Mouse (Mus musculus) thymus, postnatal 10 days (tissue): ENCODE data around the gene Notch2.

Experiments used
- DNase-seq, 2 experiments: peaks; one replicate each; pipeline ENCODE4 v3.0.0; 2021; ENCODE audit warnings: low spot score in 2 of 2

Notch2 gene

DNA sequence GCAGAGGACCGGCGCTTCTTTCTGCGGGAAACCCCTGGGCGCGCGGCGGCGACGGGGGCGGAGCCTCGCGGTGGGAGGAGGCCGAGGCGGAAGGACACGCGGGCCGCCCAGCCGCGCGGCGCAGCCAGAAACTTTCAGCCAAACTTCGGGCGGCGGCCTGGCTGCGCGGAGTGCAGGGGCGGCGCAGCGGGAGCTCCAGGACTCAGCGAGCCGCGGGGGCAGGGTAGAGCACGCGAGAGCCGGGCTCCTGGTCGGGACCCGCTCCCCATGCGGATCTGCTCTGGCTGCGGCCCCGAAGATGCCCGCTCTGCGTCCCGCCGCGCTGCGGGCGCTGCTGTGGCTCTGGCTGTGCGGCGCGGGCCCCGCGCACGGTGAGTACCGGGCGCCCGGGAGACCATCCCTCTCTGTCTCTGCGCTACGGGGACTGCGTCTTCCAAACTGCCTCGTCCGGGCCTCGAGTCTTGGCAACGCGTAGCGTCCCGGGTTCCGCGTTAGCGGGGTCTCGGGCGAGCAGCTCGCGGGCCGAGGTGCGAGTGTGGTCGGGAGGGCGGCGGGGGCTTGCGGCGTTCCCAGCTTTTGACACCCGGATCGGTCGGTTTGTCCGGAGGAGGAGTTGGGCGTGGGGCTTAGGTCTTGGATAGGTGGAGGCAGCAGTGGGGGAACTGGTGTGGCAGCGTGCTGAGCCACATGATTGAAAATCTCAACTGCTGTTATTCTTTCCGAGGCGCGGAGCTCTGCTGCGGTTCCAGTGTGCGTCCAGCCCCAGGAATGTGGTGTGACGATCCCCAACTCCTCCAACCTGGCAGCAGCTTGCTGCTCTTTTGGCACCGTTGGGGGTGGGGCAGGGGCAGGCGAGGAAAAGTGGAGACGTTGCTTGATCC, at the start of gene Notch2:
Gene Notch2 (plus strand): TSS at position 127 of the 881 bp plus-strand sequence.
- DNase-seq: peak; percentile 93 to 96

DNA sequence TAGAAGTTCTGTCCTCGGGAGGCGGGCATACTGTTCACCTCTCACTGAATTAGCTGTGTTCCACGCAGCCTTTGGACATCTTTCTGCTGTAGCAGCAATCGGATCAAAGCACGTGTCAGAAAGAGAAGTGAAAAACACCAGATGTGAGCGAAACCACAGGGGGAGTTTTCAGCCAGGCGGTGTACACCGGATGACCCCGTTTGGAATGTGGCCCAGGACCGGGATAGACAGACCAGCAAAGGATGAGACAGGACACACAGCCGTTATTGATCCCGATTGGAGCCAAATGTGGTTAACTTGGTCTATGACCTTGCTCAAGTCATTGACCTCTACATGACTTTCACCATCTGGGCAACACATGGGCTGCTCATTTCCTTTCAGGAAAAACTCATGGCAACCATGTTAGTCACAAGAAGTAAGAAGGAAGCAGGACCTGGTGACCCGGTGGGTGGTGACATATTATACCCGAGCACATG, 48.4 kb upstream of the Notch2 start:
- no peak for DNase-seq

DNA sequence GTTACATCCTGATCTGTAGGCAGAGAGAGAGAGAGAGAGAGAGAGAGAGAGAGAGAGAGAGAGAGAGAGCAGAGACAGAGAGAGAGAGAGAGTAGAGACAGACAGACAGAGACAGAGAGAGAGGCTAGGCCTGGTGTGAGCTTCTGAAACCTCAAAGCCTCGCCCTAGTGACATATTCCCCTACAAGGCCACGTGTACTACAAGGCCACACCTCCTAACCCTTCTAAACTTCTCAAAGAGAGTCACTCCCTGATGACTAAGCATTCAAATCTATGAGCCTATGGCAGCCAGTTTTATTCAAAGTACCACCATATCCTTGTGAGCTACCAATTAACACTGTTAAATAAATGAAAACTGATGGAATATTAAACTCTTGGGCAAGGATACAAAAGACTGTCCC, 45.7 kb upstream of the Notch2 start:
- DNase-seq: no peak

DNA sequence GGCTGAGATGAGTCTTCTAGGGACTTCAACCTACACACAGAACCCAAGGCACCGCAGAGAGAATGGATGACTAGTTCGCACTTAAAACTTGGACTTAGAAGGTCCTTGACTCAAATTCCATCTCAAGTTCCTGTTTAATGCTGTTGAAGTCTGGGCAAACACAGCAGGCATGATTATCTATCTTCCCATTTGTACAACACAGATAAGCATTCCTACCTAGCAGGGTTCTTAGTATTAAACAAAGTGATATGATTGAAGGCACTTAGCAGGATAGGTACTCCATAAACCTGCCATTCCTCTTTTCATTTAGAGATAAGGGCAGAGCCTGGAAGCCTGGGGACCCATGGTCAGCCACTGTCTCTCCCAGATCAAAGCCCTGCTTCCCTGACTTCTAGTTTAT, 45.1 kb upstream of the Notch2 start:
- no peak for DNase-seq

DNA sequence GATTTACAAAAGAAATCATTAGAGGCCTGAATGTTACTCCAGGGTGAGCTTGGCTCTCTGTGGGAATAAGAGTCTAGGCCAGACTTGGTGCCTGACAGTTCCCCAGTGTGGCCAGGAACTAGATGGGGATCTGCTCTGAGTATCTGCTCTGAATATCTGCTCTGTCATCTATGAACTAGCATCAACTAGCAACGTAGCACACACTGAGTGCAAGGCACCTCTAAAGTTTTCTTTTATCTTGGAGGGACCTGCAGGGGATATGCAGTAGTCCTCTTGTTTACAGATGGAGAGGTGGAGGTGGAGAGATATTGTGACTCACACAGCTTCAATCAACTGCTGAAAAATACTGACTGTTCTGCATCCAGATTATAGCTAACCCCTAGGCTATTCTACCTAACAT, 44.3 kb upstream of the Notch2 start:
- no peak for DNase-seq

DNA sequence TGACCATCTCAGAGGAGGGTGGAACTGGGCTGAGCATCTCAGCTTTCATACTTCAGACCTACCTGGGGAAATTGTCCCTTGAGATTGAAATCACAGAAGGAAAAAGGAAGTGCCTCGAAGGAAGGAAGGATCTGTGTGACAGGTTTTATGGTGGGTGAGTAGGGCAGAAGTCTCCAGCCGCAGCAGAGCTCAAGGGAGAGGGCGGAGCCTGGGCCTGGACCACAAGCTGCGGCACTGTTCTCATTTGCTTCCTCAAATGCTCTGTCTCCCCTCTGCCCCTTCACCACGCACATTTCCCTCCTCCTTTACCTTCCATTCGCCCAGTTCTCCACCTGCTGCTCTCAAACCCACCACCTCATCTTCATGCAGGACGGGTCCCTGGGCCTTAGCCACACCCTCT, 42.2 kb upstream of the Notch2 start:
- no peak for DNase-seq

DNA sequence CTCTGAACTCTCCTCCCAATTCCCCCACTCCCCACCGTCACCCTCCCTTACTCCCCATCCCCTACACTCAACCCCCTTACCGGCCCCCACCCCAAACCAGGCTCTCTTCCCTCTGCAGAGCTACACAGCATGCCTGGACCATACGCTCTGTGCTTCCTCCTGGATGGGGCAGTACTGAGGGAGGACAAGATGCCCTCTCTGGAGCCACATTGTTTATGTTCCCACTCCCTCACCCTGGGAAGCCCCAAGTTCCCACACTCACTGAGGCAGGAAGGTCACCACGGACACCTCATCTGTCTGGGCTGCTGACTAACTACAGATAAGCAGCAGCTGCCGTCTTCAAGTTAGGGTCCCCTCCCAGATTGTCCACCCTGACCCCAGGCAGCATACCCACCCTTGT, 41.1 kb upstream of the Notch2 start:
- no peak for DNase-seq

DNA sequence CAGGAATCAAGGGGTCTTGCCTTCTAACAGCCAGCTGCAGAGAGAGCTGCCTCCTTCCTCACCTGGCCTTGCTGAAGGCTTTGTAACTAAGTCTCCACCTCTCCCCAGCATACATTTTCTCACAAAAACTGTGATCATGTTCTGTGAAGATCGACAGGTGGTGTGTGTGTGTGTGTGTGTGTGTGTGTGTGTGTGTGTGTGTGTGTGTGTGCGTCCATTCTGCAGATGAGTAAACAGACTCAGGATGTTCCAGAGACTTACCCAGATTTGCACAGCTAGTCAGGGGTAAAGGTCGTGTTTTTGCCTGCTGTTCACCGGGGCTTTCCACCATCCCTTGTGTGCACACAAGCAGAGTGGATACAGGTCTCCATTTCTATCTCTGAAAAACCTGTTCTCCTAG, 40.6 kb upstream of the Notch2 start:
- no peak for DNase-seq

DNA sequence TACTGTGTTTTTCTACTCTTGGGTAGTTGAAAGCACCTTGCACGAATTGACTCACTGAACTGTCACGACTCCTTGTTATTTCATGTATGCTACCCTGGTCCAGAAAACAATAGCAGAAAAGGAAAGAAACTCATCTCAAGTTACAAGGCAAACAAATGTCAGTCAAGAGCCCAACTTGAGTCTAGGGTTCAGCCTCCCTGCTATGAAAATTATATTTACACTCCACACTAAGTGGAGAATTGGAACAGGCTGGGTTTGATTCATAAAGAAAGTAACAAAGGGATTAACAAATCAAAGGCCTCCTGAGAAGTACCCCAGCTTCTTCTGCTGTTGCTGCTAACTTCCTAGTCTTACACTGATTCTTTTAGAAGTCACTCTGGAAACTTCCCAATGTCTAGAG, 40.0 kb upstream of the Notch2 start:
- DNase-seq: no peak

DNA sequence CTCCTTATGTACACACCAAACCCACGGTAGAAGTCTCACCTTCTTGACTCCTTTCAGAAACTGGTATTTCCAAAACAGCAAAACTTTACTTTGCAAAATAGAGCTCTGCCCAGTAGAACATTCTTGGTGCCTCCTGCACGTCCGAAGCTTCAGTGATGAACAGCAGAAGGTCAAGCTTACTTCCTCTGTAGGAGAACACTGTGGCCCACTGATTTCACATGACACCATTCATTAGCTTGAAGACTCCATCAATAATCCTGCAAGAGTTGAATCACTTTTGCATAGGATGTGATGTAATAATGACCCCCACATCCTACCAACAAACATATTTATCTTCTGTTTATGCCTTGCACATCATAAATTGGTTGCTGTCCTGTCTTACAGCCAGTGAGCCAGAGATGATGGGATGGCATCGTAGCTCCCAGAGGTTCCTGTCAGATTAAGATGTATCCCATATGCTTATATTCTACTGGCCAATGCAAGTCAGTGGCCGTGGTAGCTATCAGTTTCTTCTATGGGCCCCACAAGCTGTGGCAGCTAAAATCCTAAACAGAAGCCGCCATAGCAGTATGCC, 39.0 kb upstream of the Notch2 start:
- DNase-seq: no peak

DNA sequence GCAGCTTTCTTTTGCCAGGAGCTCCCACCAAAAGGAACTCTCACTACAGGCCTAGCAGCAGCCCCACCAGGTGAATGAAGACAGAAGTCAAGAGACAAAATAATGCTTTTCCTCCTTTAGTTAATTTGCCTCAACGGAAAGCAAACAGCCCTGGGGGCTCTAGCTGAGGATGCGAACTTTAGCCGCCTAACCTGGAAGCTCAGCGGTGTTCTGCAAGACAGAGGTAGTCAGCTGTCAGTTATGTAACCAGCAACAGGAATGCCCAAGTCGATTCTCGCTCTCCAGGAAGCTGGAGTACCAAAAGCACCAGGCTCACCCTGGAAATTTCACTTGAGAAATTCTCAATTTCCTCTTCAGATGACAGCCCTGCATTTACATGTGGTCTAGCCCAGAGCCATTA, 36.6 kb upstream of the Notch2 start:
- DNase-seq: no peak

DNA sequence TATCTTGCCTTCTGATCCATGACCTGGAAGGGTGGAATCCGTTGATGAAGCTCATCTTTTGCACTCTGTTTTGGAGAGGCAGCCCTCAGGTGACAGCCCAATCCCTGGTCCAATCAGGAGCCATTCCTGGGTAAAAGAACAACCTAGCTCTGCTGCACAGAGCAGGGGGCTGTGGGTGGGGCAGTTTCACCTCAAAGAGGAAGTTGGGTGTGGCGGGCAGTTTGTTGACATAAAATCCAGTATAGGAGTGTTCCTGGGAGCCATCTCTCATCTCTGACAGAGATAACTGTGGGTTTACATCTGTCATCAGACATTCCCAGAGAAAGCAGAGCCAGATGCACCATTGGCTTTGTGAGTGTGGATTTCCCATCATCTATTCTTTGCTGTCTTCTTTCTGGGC, 34.6 kb upstream of the Notch2 start:
- no peak for DNase-seq

DNA sequence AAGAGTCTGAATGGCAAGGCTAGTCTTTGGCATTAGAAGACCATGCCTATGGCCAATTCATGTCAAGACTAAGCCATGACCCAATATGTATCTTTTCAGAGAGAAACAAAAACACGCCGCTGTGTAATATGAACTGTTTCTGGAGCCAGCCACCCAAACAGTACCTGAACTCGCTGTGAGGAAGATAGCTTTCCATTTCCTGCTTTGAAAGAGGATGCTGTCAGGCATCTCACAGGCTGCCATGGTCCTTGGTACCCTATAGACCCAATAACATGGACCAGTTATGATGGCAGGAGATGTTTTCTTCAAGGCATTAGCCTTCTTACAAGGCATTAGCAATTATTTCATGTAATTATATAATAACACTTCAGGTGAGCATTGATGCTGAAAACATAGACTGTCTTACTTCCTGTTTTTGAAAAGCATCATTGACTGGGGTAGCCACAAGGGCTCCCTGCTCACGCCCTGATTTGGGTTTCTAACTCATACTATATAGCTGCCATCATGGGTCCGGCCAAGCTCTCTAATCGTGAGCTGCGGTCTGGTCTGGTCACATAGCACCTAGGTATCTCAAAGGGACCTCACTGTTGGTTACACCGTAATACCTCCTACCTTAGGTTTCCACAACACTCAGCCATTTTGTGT, 32.5 kb upstream of the Notch2 start:
- no peak for DNase-seq

DNA sequence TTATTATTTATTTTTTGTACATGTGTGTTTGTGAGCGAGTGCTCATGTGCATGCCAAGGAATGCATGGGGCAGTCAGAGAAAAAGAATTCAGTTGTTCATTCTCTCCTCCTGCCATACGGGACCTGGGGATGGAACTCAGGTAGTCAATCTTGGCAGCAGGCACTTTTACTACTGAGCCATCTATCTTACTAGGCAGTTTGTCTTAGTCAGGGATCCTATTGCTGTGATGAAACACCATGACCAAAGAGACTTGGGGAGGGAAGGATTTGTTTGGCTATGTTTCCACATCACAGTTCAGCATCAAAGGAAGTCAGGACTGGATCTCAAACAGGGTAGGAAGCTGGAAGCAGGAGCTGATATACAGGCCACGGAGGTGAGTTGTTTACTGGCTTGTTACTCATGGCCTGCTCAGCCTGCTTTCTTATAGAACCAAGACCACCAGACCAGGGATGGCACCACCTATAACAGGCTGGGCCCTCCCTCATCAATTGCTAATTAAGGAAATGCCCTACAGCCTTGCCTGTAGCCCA, 31.9 kb upstream of the Notch2 start:
- no peak for DNase-seq

DNA sequence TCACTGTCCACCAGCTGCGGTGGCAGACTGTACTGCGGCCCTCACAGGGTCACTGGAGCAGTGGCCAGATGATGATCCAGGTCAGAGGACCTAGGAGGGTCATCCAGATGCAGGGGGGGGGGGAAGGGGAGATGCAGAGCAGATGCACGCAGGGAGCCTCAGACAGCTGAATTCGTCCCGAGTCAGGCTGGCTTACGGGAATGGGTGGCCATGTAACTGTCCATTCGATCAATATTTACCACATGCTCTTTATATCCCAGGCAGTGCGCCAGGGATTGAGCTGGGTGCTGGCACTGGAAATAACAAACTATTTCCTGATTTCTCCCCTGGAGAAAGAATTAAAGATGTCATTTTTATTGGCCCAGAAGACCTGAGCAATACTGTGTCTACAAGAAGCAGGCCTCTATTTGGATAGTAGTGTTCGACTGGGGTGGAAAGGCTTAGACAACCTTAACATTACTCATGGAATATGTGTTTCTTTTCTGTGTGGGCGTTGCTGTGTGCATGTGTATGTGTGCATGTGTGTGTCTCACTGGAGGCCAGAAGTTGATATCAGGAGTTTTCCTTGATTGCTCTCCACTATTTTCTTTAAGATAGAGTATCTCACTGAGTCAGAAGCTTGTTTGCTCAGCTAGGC, 28.3 kb upstream of the Notch2 start:
- DNase-seq: no peak

DNA sequence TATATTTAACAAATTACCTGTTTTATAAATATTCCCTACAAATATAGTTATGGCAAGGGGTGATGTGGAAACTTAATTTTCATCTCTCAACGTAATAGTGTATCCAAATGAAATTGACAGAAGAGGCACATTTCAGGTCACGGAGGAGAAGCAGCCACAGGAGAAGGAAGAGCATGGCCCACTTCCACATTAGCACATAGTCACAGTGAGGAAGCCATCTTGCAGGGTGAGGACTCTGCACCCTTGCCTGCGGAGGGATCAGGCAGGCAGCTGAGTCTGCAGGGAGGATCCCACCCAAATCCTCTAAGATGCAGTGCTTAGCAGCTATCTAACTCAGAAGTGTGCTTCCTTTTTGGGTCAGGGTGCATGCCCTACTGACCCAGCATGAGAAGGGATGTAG, 27.6 kb upstream of the Notch2 start:
- DNase-seq: no peak

DNA sequence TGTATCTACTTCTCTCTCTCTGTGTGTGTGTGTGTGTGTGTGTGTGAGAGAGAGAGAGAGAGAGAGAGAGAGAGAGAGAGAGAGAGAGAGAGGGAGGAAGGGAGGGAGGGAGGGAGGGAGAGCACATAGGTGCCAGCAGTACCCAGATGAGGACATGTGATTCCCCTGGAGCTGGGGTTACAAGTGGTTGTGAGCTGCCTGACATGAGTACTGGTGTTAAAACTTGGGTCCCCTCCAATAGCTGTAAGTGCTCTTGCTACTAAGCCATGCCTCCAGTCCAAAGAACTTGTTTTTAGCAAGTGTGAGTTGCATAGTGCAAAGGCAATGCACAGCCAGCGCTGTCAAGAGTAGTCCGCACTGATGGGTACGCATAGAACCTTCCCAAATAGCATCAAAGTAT, 26.2 kb upstream of the Notch2 start:
- DNase-seq: no peak

DNA sequence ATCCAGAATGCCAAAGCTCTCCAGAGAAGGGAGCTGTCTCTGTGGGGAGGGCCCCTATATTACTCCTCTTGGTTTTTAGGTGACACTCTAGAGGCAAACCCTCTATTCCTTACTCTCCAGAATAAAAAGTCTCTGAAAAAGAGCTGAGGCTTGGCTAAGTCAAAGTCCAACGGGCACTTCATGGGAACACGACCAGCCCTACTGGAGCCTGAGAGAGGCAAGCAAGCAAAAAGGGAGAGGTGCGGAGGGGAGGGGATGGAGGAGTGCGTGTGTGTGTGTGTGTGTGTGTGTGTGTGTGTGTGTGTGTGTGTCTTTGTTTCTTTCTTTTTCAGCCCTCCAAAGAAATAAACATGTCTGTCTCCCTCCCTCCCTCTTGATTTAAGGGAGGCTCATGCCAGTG, 24.6 kb upstream of the Notch2 start:
- DNase-seq: no peak

DNA sequence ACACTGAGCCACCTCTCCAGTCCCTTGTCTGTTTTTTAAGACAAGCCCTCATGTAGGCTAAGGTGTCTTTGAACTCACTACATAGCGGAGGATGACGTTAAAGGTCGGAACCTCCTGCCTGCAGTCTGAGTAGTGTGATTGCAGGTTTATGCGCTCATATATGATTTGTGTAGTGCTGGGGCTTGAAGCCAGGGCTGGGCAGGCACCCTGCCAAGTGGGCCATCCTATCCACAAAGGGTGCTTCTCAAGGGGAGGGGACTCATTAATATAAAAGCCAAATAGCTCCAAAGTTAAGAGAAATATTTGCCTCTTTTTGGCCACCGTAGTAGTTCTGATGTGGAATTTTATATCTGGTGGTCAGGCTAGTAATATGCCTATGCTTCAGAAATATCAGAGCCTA, 22.8 kb upstream of the Notch2 start:
- DNase-seq: no peak

DNA sequence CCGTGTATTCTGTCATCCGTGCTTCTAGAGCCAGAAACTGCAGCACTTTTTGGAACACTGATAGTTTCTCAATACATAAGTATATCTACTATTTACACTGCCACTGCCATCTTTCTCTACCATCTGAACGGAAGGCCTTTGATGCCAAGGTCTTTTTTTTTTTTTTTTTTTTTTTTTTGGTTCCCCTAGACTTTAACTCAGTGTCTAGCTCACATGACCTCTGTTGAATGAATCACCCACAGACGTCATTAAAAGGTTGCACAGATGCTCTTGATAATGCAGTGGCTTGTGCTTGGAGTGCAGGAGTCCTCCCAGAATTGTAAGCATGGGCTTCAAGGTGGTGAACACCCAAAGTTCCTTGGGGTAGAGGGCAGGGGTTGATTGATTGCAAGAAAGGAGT, 21.0 kb upstream of the Notch2 start:
- DNase-seq: no peak

DNA sequence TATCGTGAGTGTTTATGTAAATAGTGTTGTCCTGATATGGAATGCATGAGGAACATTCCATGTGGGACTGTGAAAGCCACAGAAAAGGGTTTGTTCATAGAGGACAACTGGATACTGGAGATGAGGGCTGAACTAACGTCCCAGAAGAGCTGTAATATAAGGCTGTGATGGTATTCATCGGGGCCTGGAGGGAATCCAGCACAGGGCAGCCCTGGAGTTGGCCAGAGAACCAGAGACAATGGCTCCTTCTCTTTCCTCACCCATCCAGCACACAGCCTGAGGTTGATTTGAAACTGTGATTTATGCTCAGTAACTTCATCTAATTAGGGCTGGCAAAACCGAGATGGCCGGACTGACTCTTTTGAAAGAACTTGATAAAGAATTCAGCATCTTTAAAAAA, 20.1 kb upstream of the Notch2 start:
- DNase-seq: no peak

DNA sequence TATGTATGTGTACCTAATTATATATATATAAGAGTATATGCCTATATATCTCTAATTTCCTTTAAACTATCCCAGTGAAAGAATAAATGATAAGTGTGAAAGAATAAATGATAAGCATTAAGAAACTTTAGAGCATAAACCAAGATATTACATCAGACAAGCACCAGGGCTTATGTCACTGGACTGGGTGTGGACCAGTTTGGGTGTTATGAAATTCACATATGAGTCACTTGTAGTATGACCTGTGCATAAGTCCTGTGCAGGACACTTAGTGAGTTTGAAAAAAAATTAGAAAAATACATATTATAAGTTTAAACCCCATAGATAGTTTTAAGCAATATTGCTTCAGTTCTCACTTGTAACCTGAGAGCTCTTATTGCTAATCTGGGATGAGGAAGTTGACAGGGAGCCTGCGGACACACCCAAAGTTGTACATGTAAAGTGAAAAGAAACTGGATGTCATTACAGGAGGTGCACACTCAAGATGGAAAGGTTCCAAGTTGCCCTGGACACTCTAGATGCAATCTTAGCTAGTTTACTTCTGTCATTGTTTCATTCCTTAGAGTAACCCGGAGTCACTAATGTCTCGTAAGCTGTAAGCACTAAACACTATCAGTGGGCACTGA, 19.3 kb upstream of the Notch2 start:
- DNase-seq: no peak
